Mouse (Mus musculus): ENCODE results near the gene Ip6k3. TPM values are rescaled to one million over a fixed set of nuclear protein-coding genes. Genes with fewer than 3 reads are reported as not detected.

Ip6k3 gene
- polyA plus RNA-seq, 1 experiment from 2014 or later = not detected

GRCm38 (mm10) chr17:27187059-27187458 is 19.5 kb upstream of the Ip6k3 start:
- no peak for ATAC-seq
- H3K27me3 ChIP-seq (replicated peaks; ENCODE audit: control insufficient read depth, insufficient read depth, low read length) = no peaks in the 10 kb centered on the region
- peaks cover 17% of the 10 kb centered on the region for H3K36me3 ChIP-seq (ENCODE audit: control insufficient read depth, insufficient read depth)
- H3K9ac ChIP-seq (ENCODE audit: low read depth, low read length) = no peak overlapping the region
- TF ChIP-seq CTCF (IDR thresholded peaks at IDR 0.05; ENCODE audit: low read depth) = no peak
- no peaks in the 10 kb centered on the region for H3K4me1 ChIP-seq (replicated peaks; ENCODE audit: control insufficient read depth, insufficient read depth, low read length)
- WGBS = 49% methylated on average over 5 of the region's 5 CpGs
- no peak overlapping the region for H3K4me2 ChIP-seq (replicated peaks; ENCODE audit: low read depth)
- H3K9me3 ChIP-seq (ENCODE audit: control insufficient read depth) = no peaks in the 10 kb centered on the region
- no peak overlapping the region for H3K4me3 ChIP-seq (ENCODE audit: low read depth, low read length)
- H3K27ac ChIP-seq (ENCODE audit: low read depth, low read length) = no peak overlapping the region

DNA sequence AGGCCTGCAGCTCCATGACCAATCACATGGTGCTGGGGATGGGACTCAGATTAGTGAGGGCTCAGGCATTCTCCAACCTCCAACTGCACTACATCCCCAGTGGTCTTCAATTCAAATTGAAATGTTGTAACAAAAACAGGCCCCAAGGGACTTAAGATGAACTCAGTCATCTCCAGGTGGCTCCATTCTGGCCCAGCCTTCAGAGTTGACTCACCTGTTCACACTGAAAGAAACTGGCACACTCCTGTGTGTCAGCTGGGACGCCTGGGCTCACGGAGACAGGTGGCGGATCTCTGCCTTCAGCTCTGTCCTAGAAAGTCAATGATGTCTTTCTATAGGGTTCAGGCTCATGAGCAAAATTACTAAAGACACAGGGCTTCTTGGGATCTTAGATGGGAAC is 18.5 kb upstream of the Ip6k3 start:
- Histone ChIP-seq H3K9ac (ENCODE audit: low read depth, low read length) (no peak overlapping the region), H3K9me3 (ENCODE audit: control insufficient read depth) (no peaks in the 10 kb centered on the region), H3K27ac (ENCODE audit: low read depth, low read length) (no peak overlapping the region), H3K4me1 (replicated peaks; ENCODE audit: control insufficient read depth, insufficient read depth, low read length) (no peaks in the 10 kb centered on the region), H3K27me3 (replicated peaks; ENCODE audit: control insufficient read depth, insufficient read depth, low read length) (no peaks in the 10 kb centered on the region), H3K4me2 (replicated peaks; ENCODE audit: low read depth) (no peak overlapping the region), H3K4me3 (ENCODE audit: low read depth, low read length) (no peak overlapping the region), H3K36me3 (ENCODE audit: control insufficient read depth, insufficient read depth) (peaks cover 7% of the 10 kb centered on the region; the same call in 1 of the 2 replicates)
- 81% methylated on average over 3 of the region's 3 CpGs for whole genome bisulfite sequencing
- no peak for ATAC-seq
- TF ChIP-seq CTCF (IDR thresholded peaks at IDR 0.05; ENCODE audit: low read depth) = no peak

DNA sequence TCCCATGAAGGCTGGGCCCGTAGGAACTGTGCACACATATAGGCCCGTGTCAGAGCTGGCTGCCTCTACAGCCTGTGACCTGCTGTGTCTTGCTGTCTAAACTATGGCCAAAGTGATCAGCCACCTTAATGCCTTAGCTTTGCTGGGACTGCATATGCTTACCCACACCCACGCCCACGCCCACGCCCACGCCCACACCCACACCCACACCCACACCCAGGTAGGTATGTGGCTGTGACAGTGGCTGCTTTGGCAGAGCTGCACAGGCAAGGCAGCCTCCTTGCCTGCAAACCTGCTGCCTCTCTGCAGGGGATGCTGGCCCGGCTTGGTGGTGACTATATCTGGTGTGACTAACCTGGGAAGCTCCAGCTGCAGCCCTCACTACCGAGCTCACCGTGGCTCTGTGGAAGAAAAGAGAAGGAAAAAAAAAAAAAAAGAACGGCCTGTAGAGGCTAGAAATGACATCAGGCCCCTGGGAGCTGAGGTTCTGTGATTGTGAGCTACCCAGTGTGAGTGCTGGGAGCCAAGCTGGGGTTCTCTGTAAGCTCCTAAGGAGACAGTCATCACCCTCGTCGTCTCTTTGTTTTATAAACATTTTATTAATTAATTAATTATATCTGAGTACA is 16.2 kb upstream of the Ip6k3 start:
- no peak for ATAC-seq
- Histone ChIP-seq H3K36me3 (ENCODE audit: control insufficient read depth, insufficient read depth) (no peaks in the 10 kb centered on the region), H3K4me1 (replicated peaks; ENCODE audit: control insufficient read depth, insufficient read depth, low read length) (no peaks in the 10 kb centered on the region), H3K4me2 (replicated peaks; ENCODE audit: low read depth) (no peak overlapping the region), H3K27ac (ENCODE audit: low read depth, low read length) (no peak overlapping the region), H3K4me3 (ENCODE audit: low read depth, low read length) (no peak overlapping the region), H3K9me3 (ENCODE audit: control insufficient read depth) (no peaks in the 10 kb centered on the region), H3K9ac (ENCODE audit: low read depth, low read length) (no peak overlapping the region), H3K27me3 (replicated peaks; ENCODE audit: control insufficient read depth, insufficient read depth, low read length) (no peaks in the 10 kb centered on the region)
- 75% methylated on average over 12 of the region's 12 CpGs for whole genome bisulfite sequencing
- TF ChIP-seq CTCF (IDR thresholded peaks at IDR 0.05; ENCODE audit: low read depth) = no peak

GRCm38 (mm10) chr17:27182401-27182800 is 14.8 kb upstream of the Ip6k3 start:
- no peaks in the 10 kb centered on the region for H3K4me1 ChIP-seq (replicated peaks; ENCODE audit: control insufficient read depth, insufficient read depth, low read length)
- no peak for TF ChIP-seq CTCF (IDR thresholded peaks at IDR 0.05; ENCODE audit: low read depth)
- H3K4me2 ChIP-seq (replicated peaks; ENCODE audit: low read depth) = no peak overlapping the region
- H3K9ac ChIP-seq (ENCODE audit: low read depth, low read length) = no peak overlapping the region
- H3K27me3 ChIP-seq (replicated peaks; ENCODE audit: control insufficient read depth, insufficient read depth, low read length) = no peaks in the 10 kb centered on the region
- ATAC-seq = no peak
- no peak overlapping the region for H3K4me3 ChIP-seq (ENCODE audit: low read depth, low read length)
- H3K9me3 ChIP-seq (ENCODE audit: control insufficient read depth) = no peaks in the 10 kb centered on the region
- H3K27ac ChIP-seq (ENCODE audit: low read depth, low read length) = no peak overlapping the region
- 81% methylated on average over 5 of the region's 5 CpGs for WGBS
- no peaks in the 10 kb centered on the region for H3K36me3 ChIP-seq (ENCODE audit: control insufficient read depth, insufficient read depth)

DNA sequence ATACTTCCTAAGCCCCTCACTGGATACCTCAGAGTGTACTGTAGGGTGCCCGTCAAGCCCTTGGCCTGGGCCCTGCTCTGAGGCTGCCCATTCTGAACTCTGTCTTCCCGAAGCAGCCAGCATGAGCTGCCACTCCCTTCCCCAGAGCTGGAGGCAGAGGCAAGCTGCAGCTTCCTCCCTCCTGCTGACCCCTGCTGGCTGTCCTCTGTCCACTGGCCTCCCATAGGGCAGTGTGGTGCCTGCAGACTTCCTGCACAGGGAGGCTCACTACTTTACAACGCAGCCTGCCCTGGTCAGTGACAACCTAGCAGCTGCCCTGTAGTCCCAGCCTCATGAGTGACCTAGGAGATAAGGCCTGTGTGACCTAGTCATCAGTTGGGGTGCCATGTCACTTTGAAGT is 14.1 kb upstream of the Ip6k3 start:
- no peak for ATAC-seq
- peak; percentile 69 for TF ChIP-seq CTCF (IDR thresholded peaks at IDR 0.05; ENCODE audit: low read depth)
- WGBS = 39% methylated on average over 3 of the region's 3 CpGs
- H3K9ac ChIP-seq (ENCODE audit: low read depth, low read length) = no peak overlapping the region
- H3K4me1 ChIP-seq (replicated peaks; ENCODE audit: control insufficient read depth, insufficient read depth, low read length) = no peaks in the 10 kb centered on the region
- H3K4me3 ChIP-seq (ENCODE audit: low read depth, low read length) = no peak overlapping the region
- no peak overlapping the region for H3K27ac ChIP-seq (ENCODE audit: low read depth, low read length)
- H3K27me3 ChIP-seq (replicated peaks; ENCODE audit: control insufficient read depth, insufficient read depth, low read length) = no peaks in the 10 kb centered on the region
- no peaks in the 10 kb centered on the region for H3K9me3 ChIP-seq (ENCODE audit: control insufficient read depth)
- no peak overlapping the region for H3K4me2 ChIP-seq (replicated peaks; ENCODE audit: low read depth)
- H3K36me3 ChIP-seq (ENCODE audit: control insufficient read depth, insufficient read depth) = no peaks in the 10 kb centered on the region

DNA sequence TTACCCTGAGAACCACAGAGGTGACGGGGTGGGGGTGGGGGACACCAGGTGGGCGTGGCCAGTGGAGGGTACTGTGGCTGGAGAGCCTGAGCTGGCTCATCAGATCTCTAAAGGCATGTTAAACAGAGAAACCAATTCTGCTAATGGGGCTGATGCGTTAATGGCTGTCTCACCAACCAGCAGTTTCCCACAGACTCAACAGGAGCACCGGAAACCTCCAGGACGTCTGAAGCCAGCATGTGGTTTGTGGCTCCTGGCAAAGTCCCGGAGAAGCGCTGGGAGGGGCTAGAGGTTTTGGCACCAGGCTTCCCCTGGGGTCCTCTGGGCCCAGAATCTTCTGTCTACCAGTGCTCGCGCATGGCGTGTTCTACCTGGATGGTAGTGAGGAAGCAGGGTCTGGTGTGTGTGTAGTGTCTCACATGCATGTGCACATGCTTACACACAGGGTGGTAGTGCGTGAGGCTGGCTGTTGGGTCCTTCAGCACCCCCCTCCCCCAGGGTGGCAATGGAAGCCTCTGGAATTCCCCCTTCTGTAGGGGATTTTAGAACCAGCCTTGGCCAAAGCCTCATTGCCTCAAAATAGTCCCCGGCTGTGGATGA is 12.2 kb upstream of the Ip6k3 start:
- Histone ChIP-seq H3K4me2 (replicated peaks; ENCODE audit: low read depth) (no peak overlapping the region), H3K9me3 (ENCODE audit: control insufficient read depth) (no peaks in the 10 kb centered on the region), H3K4me1 (replicated peaks; ENCODE audit: control insufficient read depth, insufficient read depth, low read length) (no peaks in the 10 kb centered on the region), H3K36me3 (ENCODE audit: control insufficient read depth, insufficient read depth) (no peaks in the 10 kb centered on the region), H3K9ac (ENCODE audit: low read depth, low read length) (no peak overlapping the region), H3K27ac (ENCODE audit: low read depth, low read length) (no peak overlapping the region), H3K4me3 (ENCODE audit: low read depth, low read length) (no peak overlapping the region), H3K27me3 (replicated peaks; ENCODE audit: control insufficient read depth, insufficient read depth, low read length) (no peaks in the 10 kb centered on the region)
- WGBS = 64% methylated on average over 12 of the region's 12 CpGs
- no peak for TF ChIP-seq CTCF (IDR thresholded peaks at IDR 0.05; ENCODE audit: low read depth)
- 0 out of 2 replicates have a peak, but pooled peaks have one; percentile 25 for ATAC-seq
